Mouse (Mus musculus) liver, adult 2 months (tissue): ENCODE results near the gene Olfr453.

Experiments used
- CTCF ChIP-seq: fragments of 200-500 bp; IDR thresholded peaks from 2 replicates; pipeline ENCODE4 v1.5.1; 2011; ENCODE audit warnings: low read depth, low read length, control low read depth
- POLR2A ChIP-seq: fragments of 200-500 bp; IDR thresholded peaks from 2 replicates; pipeline ENCODE4 v1.6.1; 2011; ENCODE audit warnings: low read length, control low read depth; ENCODE audit not compliant: insufficient read depth; ENCODE audit errors: extremely low read depth

DNA sequence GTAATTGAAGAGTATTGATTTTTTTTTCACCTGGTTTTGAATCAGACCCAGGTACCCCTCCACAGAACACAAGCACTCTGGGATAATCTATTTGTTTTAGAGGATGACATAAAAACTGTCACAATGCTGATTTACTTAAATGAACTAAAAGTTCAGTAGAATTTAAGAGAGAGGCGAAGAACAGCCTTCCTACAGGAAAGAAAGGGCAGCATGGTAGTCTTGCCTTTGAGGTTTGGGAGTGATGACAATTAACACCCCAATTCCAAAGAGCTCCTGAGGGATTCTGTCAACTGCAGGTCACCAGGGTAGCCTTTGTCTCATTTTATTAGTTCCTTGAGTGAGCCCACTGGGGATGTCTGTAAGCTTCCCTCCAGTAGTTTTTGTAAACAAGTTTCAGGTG is 16.9 kb downstream of the Olfr453 start, which contains the start of gene Olfr38:
- no peak for TF ChIP-seq POLR2A
- no peak for TF ChIP-seq CTCF
